Mouse (Mus musculus): ENCODE data around the gene Chmp1a. TPM values are rescaled to one million over a fixed set of nuclear protein-coding genes. Genes with fewer than 3 reads are reported as not detected.
A peak's percentile ranks its signal among the peaks of the same experiment; 100 is the strongest.
"Not testable (repeated sequence)": the region's sequence is repeated elsewhere in the genome, so short reads cannot be mapped to it uniquely, and the experiment has no call there.

Chmp1a gene
- polyA plus RNA-seq, 1 experiment from 2014 or later, result 202 TPM

GRCm38 (mm10) chr8:123224278-123225266 is 12.0 kb upstream of the Chmp1a start, which contains the start of gene Cdk10:
TSS of gene Cdk10 (plus strand) at chr8:123224842.
- peak within 1 kb of the TSS; percentile 95 for H3K9ac ChIP-seq
- 3% methylated on average over 59 of the region's 59 CpGs for WGBS
- H3K4me2 ChIP-seq, result peak within 1 kb of the TSS; percentile 93
- peaks cover 19% of the 10 kb centered on the region for H3K4me1 ChIP-seq (replicated peaks)
- no peaks in the 10 kb centered on the region for H3K27me3 ChIP-seq
- H3K36me3 ChIP-seq, result peaks cover 31% of the 10 kb centered on the region
- peak; percentile 90 for ATAC-seq (ENCODE audit: low FRiP score)
- H3K4me3 ChIP-seq, result peak within 1 kb of the TSS; percentile 86
- H3K9me3 ChIP-seq, result no peaks in the 10 kb centered on the region
- peak within 1 kb of the TSS; percentile 91 for H3K27ac ChIP-seq

GRCm38 (mm10) chr8:123220917-123221316 is 8.4 kb upstream of the Chmp1a start:
- Histone ChIP-seq H3K27me3 (no peaks in the 10 kb centered on the region), H3K4me2 (no peak overlapping the region), H3K9ac (no peak overlapping the region), H3K27ac (no peak overlapping the region), H3K36me3 (no peaks in the 10 kb centered on the region), H3K4me3 (no peak overlapping the region), H3K9me3 (no peaks in the 10 kb centered on the region), H3K4me1 (replicated peaks) (peaks cover 17% of the 10 kb centered on the region)
- ATAC-seq (ENCODE audit: low FRiP score), result no peak
- WGBS, result 93% methylated on average over 1 of the region's 1 CpGs

DNA sequence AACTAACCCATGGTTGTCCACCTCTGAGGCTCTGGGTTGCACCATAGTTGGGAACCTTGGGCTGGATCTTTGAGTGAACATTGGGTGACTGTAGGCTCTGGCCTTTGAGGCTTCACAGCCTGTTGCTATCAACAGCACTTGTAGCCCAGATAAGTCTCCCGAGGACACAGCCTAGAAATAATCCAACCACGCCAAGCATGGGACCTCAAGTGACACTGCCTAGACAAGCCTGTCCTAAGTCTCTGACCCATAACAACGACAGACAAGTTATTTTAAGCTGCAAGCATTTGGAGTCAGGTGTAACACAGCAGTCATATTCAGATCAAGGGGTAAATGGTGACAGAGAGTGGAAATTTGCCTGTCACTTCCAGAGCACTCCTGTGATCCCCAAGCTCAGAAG is 2.9 kb upstream of the Chmp1a start:
- WGBS, result 80% methylated on average over 3 of the region's 3 CpGs
- Histone ChIP-seq H3K27me3 (no peaks in the 10 kb centered on the region), H3K4me2 (no peak overlapping the region), H3K9ac (no peak overlapping the region), H3K4me1 (replicated peaks) (peaks cover 26% of the 10 kb centered on the region), H3K27ac (no peak overlapping the region), H3K4me3 (no peak overlapping the region), H3K9me3 (no peaks in the 10 kb centered on the region), H3K36me3 (no peaks in the 10 kb centered on the region)
- no peak for ATAC-seq (ENCODE audit: low FRiP score)

- WGBS, result 18% methylated on average over 22 of the region's 22 CpGs
- peak; percentile 28; the same call in 1 of the 2 replicates for ATAC-seq (ENCODE audit: low FRiP score)
Measured at GRCm38 (mm10) chr8:123213118-123213772, 682 bp upstream of the Chmp1a start.

DNA sequence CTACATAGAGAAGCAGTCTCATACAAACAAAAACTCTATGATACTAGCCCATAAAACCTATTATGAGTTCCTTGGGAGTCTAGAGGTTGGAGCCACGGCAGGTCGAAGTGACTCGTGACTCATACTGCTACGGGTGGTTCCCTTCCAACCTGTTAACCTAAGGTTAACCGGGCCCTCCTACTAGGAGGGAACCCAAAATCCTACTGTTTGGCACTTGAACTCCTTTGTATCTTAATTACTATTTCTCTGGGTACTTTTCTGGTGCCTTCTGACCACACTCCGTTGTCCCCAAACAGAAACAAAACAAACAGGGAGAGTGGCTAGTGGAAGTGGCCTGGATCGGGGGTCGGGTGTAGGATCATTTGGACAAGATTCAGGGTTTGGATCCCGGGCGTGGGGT is 687 bp downstream of the Chmp1a start:
- 52% methylated on average over 10 of the region's 10 CpGs for WGBS
- peaks cover 35% of the 10 kb centered on the region for H3K36me3 ChIP-seq
- H3K4me3 ChIP-seq, result peak overlapping the region; percentile 97
- peak overlapping the region; percentile 94 for H3K4me2 ChIP-seq
- ATAC-seq (ENCODE audit: low FRiP score), result no peak
- H3K27ac ChIP-seq, result peak overlapping the region; percentile 70
- H3K27me3 ChIP-seq, result no peaks in the 10 kb centered on the region
- H3K4me1 ChIP-seq (replicated peaks), result peaks cover 26% of the 10 kb centered on the region
- H3K9ac ChIP-seq, result peak overlapping the region; percentile 99
- H3K9me3 ChIP-seq, result no peaks in the 10 kb centered on the region

More at GRCm38 (mm10) chr8:123213118-123213772, 682 bp upstream of the Chmp1a start:
- Histone ChIP-seq H3K36me3 (peaks cover 21% of the 10 kb centered on the region), H3K4me3 (peak overlapping the region; percentile 97), H3K9me3 (no peaks in the 10 kb centered on the region), H3K4me2 (peak overlapping the region; percentile 94), H3K4me1 (replicated peaks) (peaks cover 26% of the 10 kb centered on the region), H3K27ac (peak overlapping the region; percentile 70), H3K9ac (peak overlapping the region; percentile 99), H3K27me3 (no peaks in the 10 kb centered on the region)

DNA sequence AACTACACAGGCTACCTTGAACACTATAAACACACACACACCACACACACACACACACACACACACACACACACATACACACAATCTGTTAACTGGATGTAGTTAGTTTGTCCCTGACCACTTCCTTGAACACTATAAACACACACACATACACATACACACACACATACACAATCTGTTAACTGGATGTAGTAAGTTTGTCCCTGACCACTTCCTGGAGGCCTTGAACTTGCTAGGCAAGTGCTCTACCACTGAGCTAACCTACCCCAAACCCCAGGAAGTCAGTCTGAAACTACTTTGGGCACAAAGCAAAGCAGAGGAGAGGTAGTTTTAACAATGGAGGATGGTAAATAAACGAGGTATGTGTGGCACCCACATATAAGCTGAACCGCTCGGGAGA is 9.0 kb downstream of the Chmp1a start:
- Histone ChIP-seq H3K36me3 (peaks cover 44% of the 10 kb centered on the region), H3K4me3 (no peak overlapping the region), H3K9me3 (no peaks in the 10 kb centered on the region), H3K27ac (no peak overlapping the region), H3K27me3 (no peaks in the 10 kb centered on the region), H3K4me2 (no peak overlapping the region), H3K9ac (no peak overlapping the region), H3K4me1 (replicated peaks) (no peaks in the 10 kb centered on the region)
- 95% methylated on average over 3 of the region's 3 CpGs for WGBS
- no peak for ATAC-seq (ENCODE audit: low FRiP score)

DNA sequence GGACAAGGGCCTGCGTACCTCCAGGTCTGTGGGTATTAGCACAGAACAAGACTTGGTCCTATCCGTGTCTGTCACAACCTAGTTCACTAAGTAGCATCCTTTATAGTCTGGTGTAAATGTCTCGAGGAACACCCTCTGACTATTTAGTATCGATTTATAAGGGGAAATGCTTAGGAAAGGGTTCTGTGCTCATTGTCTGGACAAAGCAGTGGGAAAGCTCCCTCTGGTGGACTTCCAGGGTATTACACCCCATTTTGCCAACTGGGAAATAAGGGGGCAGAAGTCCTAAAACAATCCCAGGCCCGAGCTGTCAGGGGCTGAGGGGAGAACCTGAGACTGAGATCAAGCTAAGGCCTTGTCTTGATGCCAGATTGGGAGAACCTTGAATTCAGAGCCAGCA is 10.3 kb downstream of the Chmp1a start:
- Histone ChIP-seq H3K36me3 (peaks cover 31% of the 10 kb centered on the region), H3K27me3 (no peaks in the 10 kb centered on the region), H3K4me3 (no peak overlapping the region), H3K9ac (no peak overlapping the region), H3K4me2 (no peak overlapping the region), H3K27ac (no peak overlapping the region), H3K9me3 (no peaks in the 10 kb centered on the region), H3K4me1 (replicated peaks) (no peaks in the 10 kb centered on the region)
- 25% methylated on average over 5 of the region's 5 CpGs for WGBS
- ATAC-seq (ENCODE audit: low FRiP score), result no peak

- H3K27ac ChIP-seq, result no peak overlapping the region
- no peaks in the 10 kb centered on the region for H3K4me1 ChIP-seq (replicated peaks)
- ATAC-seq (ENCODE audit: low FRiP score), result no peak
- H3K4me3 ChIP-seq, result no peak overlapping the region
- H3K9me3 ChIP-seq, result no peaks in the 10 kb centered on the region
- H3K27me3 ChIP-seq, result no peaks in the 10 kb centered on the region
- H3K4me2 ChIP-seq, result no peak overlapping the region
- peaks cover 11% of the 10 kb centered on the region for H3K36me3 ChIP-seq
- 75% methylated on average over 14 of the region's 14 CpGs for WGBS
- H3K9ac ChIP-seq, result no peak overlapping the region
Measured at GRCm38 (mm10) chr8:123199864-123200263, 12.7 kb downstream of the Chmp1a start.

GRCm38 (mm10) chr8:123197016-123197415 is 15.5 kb downstream of the Chmp1a start:
- H3K36me3 ChIP-seq; H3K9me3 ChIP-seq; H3K27me3 ChIP-seq; H3K4me1 ChIP-seq (replicated peaks); H3K4me2 ChIP-seq; H3K4me3 ChIP-seq; H3K27ac ChIP-seq; ATAC-seq (ENCODE audit: low FRiP score); H3K9ac ChIP-seq: not testable (repeated sequence)
- WGBS, result 79% methylated on average over 5 of the region's 5 CpGs

DNA sequence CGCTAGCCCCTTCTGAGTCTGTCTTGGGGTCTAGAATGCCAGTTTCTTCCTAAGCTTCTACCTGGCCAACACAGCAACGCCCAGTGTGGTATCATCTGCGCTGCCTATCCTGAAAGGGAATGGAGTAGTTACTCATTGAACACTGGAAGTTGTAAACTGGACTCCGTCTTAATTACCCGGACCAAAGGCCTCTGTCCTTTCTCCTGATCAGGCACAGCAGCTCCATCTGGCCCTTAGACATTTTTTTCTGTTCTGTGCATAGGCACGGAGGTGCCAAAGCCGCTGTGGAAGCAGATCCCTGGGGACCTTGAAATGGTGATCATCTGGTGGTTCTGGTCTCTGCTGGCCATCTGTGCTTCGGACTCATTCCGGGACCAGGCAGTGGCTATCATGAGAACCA is 18.8 kb downstream of the Chmp1a start:
- Histone ChIP-seq H3K27me3 (no peaks in the 10 kb centered on the region), H3K27ac (no peak overlapping the region), H3K36me3 (no peaks in the 10 kb centered on the region), H3K4me1 (replicated peaks) (no peaks in the 10 kb centered on the region; the same call in 1 of the 2 replicates), H3K9ac (no peak overlapping the region), H3K4me2 (no peak overlapping the region), H3K9me3 (no peaks in the 10 kb centered on the region), H3K4me3 (no peak overlapping the region)
- ATAC-seq (ENCODE audit: low FRiP score), result no peak
- 81% methylated on average over 9 of the region's 9 CpGs for WGBS

DNA sequence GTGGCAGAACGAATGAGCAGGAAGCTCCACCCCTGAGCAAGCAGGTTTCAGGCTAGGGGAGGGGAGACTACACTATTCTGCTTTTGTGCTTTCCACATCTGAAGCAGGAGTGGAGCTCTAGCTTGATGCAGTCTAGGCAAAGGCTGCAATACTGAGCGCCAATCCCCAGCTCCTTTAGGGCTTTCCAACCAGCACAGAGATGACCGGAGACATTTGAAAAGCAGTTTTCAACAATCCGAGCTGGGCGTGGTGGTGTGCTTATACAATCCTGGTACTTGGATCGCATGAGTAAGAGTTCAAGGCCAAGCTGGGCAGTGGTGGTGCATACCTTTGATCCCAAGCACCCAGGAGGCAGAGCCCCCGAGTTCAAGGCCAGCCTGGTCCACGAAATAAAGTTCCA is 20.7 kb downstream of the Chmp1a start:
- H3K9me3 ChIP-seq, result no peaks in the 10 kb centered on the region
- H3K4me2 ChIP-seq, result no peak overlapping the region
- H3K27ac ChIP-seq, result no peak overlapping the region
- 62% methylated on average over 8 of the region's 8 CpGs for WGBS
- H3K4me3 ChIP-seq, result no peak overlapping the region
- no peak for ATAC-seq (ENCODE audit: low FRiP score)
- H3K9ac ChIP-seq, result no peak overlapping the region
- H3K4me1 ChIP-seq (replicated peaks), result no peaks in the 10 kb centered on the region; the same call in 1 of the 2 replicates
- no peaks in the 10 kb centered on the region for H3K36me3 ChIP-seq
- no peaks in the 10 kb centered on the region for H3K27me3 ChIP-seq

DNA sequence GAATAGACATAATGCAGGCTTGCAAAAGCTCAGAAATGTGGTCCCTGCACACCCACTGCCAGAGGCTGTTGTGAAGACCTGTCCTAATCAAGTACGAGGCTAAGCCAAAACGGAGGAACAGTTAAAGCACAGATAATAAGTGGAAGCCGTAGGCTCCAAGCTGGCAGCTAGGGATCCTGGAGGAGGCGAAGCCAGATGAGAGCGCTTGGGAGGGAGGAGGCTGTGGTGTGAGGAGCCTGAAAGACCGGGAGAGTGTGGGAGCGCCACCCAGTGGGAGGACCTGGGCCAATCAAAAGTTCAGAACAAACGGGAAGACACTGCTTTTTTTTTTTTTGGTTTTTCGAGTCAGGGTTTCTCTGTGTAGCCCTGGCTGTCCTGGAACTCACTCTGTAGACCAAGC is 21.9 kb downstream of the Chmp1a start:
- Histone ChIP-seq H3K4me3 (no peak overlapping the region), H3K27me3 (no peaks in the 10 kb centered on the region), H3K4me2 (no peak overlapping the region), H3K9ac (no peak overlapping the region), H3K4me1 (replicated peaks) (no peaks in the 10 kb centered on the region; the same call in 1 of the 2 replicates), H3K9me3 (no peaks in the 10 kb centered on the region), H3K36me3 (no peaks in the 10 kb centered on the region), H3K27ac (no peak overlapping the region)
- 2% methylated on average over 9 of the region's 9 CpGs for WGBS
- no peak for ATAC-seq (ENCODE audit: low FRiP score)

Measured in hindbrain, embryonic 13.5 days (tissue).